Mouse (Mus musculus): Measurements from ENCODE around the gene Sdc4. TPM values are rescaled to one million over a fixed set of nuclear protein-coding genes. Genes with fewer than 3 reads are reported as not detected.
A peak's percentile ranks its signal among the peaks of the same experiment; 100 is the strongest.

The Sdc4 gene
- total RNA-seq, 2 experiments from 2014 or later: 19.7 to 22.4 TPM

DNA sequence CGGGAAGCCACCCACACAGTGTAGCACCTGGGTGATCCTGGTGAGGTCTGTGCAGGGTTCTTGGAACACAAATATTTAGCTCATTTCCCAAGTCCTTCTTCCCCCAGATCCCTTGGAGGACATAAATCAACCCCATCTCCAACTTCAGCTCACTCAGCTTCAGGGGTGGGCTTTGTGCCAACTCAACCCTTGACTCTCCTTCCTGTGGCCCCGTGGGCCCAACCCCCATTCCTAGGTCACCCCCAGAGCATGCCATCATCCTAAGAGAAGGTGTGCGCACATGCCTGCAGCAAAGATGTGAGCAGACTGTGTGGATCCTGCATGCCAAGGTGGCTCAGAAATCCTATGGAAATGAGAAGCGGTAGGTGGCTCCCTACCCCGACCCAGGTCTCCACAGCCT, 38.2 kb downstream of the Sdc4 start:
- intact Hi-C loops (cut with DNase I): no loop called here
- DNase-seq (ENCODE audit: low spot score): no peak

DNA sequence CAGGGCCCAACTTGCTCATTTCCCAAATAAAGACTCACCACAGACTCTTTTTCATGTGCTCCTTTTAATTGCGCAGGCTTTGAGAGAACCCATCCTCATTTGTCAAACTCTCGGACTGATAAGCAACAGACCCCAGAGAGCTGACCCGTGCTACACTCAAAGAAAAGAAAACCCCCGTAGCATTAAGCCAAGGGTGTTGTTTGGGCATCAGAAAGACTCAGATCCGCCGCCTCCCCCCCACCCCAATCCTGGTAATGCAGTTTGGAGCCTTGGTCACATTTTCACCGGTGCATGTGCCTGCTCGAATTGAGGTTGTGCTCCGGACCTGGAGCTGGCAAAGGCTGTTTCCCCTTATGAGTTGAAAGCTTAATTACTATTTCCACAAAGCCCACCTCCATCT, 38.6 kb downstream of the Sdc4 start, which contains the start of gene Matn4:
Gene Matn4 (minus strand): TSS at position 101 of the 400 bp plus-strand sequence.
- intact Hi-C loops (cut with DNase I): no loop called here
- DNase-seq (ENCODE audit: low spot score): no peak

DNA sequence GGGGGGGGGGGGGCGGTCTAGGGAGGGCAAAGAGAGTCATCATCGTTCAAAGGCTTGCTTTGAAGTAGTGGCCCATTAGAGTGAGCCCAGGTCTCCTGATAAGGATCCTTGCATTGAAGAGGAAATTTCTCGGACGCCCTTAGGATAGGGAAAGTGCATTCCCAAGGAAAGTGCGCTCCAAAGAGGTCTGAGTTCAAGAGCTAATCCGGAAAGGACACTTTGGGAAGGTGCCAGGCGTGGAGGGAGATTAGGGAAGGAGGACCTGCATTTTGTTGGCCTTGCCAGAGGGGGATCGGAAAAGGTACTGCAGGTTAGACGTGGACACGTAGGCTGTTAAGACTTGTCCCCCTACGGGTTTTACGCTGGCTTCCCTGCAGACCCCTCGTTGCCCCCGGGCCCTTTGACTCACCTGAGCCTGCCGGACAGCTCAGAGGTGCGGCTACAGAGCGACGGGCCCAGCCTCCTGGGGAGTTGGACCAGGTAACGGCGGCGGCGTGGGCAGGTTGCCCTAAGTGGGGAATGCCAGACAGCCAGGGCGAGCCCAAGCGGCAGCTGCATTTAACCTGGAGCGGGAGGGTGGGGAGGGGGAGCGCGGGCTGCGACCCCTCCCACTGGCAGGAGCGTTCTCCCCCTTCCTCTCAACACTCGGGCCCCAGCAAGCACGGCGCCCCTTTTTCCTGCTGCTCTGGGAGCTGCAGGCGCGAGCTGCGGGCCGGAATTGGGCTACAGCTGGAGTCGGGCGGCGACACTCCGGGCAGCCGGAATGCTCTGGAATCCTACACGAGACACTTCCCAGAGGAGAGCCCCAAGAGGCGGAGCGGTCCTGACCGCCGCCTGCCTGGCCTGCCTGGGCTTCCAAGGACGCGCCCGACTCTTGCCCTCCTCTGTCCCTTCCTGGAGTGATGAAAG, 39.4 kb downstream of the Sdc4 start:
- intact Hi-C loops (cut with DNase I): no loop called here
- DNase-seq (ENCODE audit: low spot score): peak; percentile 18

DNA sequence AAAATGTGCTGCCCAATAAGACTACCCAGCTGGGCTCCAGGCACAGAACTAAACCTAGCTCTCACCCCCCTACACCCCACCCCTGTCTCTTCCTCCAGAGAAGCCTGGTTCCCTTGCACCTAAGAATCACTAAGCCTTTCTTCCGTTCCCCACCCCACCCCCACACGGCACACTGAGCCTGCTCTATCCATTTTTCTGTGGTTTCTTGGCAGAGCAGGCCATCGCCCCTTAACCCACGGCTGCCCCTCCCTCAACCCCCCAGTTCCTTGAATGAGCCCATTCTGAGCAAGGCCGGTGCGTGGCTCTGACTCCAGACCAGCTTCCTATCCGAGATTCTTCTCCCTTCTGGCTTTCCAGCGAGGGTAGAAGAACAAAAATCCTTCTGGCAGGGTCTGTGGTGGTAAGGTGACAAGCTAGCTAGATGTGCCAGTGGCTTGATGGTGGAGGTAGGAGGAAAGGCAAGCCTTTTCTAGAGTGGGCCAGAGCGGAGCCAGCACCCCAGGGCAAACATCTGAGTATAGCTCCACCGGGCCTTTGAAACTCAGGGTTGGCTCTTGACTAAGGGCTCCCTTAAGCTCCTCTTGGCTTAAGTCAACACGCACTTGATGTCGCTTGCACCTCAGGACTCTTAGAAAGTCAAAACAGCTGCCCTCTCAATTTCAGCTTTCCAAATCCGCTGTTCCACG, 40.1 kb downstream of the Sdc4 start:
- intact Hi-C loops (cut with DNase I): no loop called here
- DNase-seq (ENCODE audit: low spot score): no peak

DNA sequence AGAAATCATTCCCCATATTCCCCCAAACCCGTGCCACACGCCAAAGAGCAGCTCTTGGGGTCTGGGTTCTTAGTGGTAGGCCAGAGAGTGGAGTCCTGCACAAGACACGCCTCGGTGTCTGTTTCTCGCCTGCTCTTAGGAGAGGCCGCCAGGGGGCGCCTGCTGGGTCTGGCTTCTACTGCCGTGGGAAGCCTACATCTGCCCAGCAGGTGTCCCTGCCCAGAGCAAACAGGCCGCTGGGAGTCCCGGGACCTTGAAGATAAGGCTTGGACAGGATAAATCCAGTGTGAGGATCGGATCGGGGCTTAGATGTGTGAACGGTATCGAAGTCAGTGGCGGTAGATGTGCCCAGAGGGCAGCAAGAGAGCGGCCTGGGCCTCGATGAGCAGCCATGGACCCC, 40.8 kb downstream of the Sdc4 start, which contains the start of gene Rbpjl:
Gene Rbpjl (plus strand): TSS at position 236 of the 400 bp plus-strand sequence.
- intact Hi-C loops (cut with DNase I): no loop called here
- DNase-seq (ENCODE audit: low spot score): no peak

DNA sequence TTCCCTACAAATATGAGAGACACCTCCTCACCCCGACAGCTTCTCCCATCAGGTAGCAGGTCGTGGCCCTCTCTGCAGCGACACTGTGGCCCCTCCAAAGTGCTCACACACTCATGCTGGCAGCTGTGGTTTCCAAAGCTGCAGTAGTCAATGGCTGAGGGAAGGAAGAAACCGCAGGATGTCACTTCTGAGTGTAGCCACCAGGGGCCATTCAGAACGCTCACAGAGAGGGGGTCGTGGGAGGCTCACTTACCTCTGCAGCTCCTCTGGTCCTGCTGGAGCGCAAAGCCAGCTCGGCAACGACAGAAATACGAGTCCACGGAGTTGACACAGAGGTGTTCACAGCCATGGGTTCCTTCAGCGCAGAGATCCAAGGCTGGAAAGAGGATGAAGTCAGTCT, 46.8 kb downstream of the Sdc4 start:
- no peak for DNase-seq (ENCODE audit: low spot score)
- intact Hi-C loops (cut with DNase I): no loop called here

DNA sequence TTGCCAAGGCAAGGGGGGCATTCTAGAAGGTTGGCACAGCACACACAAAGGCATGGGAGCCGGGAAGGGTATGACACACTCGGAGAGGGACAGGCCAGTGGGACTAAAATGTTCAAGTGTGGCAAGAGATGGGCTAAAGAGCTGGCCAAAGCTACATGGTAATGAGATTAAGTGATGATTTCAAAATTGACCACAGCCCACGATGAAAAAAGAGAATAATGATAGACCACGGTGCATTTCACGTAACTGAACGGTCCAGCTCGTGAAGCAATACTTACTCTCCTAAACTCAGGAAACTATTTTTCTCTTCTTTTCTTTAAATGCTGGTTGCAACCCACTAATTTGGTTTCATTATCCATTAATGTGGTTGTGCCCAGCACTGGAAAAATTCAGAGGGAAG, 47.6 kb downstream of the Sdc4 start:
- DNase-seq (ENCODE audit: low spot score): no peak
- intact Hi-C loops (cut with DNase I): no loop called here

DNA sequence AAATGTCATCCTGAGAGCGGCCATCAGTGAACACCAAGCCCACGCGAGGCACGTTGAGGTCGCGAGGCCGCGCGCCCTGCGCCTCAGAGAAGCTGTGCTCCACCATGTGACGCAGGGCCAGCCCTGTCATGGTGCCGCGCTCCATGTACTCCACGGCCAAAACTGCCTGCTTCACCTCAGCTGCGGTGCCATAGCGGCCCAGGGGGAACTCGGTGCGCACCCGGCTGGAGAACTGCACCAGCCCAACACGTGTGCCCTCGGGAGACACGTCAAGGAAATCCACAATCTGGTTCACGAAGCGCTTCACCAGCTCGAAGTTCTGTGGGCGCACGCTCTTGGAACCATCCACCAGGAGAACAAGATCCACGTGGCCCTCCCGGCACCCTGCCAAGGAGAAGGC, 50.6 kb downstream of the Sdc4 start:
- DNase-seq (ENCODE audit: low spot score): no peak
- intact Hi-C loops (cut with DNase I): no loop called here

DNA sequence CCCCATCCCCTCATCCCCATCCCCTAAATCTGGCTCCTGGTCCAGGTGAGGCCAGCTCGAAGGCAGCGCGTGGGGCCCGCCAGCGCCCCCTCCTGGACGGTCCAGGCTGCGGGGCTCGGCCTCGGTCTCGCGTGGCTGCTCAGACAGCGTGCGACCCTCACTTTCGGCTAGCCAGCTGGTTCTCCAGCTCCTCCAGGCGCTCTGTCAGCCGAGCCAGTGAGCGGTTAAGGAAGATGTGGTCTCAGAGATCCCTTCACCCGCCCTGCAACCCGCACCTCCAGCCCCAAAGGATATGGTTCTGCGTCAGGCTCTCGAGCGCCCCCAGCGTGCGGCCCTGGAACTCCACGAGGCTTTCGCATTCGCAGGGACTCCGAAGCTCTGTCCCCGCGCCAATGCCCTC, 54.2 kb downstream of the Sdc4 start:
- intact Hi-C loops (cut with DNase I): loop anchor here (5.0 kb wide), 1 partner anchor 287 kb away; no protein-coding TSS in a partner anchor
- DNase-seq (ENCODE audit: low spot score): peak; percentile 37

DNA sequence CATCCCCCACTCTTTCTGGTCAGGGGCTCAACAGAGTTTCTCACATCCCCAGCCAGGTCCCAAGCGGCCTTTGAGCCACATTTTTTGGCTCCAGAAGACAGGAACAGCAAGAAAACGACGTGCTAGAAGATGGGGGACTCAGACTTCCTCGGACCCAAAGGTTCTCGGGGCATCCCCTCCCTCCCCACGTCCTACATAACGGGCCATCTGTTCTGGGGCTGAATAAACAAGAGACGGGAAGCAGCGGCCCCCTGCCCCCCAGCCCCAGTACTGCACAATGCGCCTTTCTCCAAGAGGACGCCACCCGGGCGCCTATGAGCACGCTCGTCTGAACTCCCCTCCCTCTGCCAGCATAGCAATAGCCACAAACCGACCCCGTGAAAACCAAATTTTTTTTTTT, 54.7 kb downstream of the Sdc4 start, which contains the start of gene Slpi:
Gene Slpi (minus strand): TSS at position 76 of the 400 bp plus-strand sequence.
- no peak for DNase-seq (ENCODE audit: low spot score)
- intact Hi-C loops (cut with DNase I): loop anchor here (5.0 kb wide), 1 partner anchor 287 kb away; no protein-coding TSS in a partner anchor

DNA sequence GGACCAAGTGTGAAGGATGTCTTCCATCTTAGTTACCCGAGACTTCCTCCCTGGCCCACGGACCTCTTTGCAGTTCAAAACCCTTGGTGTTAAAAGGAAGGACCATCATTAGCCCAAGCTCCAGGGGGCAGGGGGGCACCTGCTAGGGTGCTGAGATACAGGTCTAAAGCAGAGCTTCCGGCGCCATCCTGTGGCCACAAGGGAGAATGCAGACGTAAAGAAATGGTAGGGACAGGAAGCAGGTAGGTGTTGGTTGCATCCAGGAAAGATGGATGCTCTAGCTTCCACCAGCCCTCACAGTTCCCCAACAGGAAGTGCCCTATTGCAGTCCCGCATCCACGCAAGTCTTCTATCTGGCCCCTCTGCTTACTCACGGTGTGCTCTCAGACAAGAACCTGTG, 56.7 kb downstream of the Sdc4 start:
- no peak for DNase-seq (ENCODE audit: low spot score)
- intact Hi-C loops (cut with DNase I): loop anchor here (5.0 kb wide), 1 partner anchor 285 kb away; no protein-coding TSS in a partner anchor

DNA sequence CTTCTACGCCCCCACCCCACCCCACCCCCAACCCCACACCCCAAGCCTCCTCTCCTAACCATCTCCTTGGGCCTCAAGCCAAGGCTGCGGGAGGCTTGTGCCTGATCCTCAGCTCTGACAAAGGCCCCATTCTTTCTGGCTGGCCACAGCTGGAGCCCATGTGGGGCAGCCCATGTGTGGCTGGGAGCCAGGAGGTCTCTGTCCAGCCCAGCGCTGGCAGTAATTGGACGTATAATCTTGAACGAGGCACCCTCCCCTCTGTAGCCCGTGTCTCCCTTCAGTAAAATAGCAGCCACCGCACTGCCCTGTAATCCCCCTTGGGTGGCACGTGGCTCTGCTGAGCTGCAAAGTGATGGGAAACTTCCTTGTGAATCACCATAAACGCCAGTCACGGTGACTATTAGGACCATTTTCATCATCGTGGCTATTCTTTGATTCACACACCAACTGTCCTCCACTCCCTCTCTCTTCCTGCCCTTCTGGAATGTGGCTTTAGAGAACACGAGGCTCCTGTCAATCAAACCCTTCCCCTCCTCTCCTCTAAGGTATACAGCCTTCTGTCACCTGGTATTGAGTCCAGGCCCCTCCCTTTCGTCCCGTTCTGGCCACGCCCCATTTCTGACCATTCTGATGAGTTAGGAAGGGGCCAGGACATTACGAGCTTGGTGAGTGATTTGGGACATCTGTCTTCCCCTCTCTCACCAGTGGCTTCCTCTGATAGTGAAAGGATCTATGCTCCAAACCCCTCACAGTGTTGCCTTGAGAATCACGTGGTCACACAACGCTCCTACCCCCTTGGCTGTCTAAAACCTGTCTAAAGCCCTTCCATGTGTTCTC, 57.5 kb downstream of the Sdc4 start:
- no peak for DNase-seq (ENCODE audit: low spot score)
- intact Hi-C loops (cut with DNase I): loop anchor here (5.0 kb wide), 1 partner anchor 284 kb away; no protein-coding TSS in a partner anchor

DNA sequence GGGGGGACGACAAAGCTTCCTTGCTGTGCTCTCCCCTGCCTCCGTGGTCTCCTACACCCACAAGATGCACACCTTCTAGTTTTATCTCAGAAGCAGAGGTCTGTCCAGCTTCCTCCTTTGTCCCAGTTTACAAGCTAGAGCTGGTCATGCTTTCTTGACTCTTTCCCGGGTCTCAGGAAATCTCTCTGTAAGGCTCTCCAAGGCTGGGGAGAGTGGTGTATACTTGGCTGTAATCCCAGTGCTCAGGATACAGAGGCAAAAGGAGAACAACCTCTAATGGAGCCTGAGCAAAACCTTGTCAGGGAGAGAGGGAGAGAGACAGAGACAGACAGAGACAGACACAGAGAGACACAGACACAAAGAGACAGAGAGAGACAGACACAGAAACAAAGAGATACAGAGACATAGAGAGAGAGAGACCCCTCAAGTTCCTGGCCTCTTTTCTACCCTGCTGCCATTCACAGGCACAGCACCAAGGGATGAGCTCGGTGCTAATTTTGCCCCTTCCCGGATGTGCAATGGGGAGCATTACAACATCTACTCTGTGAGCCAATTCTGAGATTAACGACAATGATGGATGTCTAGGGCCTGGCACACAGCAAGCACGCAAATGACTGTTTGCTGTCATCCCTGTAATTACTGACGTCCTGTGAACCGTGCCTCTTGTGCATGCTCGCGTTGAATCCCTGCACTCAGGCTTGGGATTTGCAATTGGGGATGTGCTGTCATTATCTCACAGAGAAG, 59.9 kb downstream of the Sdc4 start:
- DNase-seq (ENCODE audit: low spot score): no peak
- intact Hi-C loops (cut with DNase I): no loop called here

DNA sequence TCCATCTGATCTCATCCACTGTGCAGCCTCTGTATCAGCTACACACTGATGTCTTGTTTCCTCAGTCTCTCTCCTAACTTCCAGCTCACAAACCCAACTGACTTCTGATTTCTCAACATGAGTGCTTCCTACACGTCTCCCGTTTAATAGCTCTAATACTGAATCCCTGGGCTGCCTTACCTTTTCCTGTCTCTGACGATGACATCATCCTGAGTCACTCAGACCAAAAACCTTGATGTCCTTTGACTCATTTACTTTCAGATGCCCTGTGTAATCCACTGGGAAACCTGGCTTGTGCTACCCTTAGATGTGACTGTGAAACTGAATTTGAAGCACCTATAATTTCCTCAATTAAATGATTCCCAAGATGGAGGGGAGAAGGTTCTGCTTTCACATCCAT, 60.7 kb downstream of the Sdc4 start:
- intact Hi-C loops (cut with DNase I): no loop called here
- DNase-seq (ENCODE audit: low spot score): no peak

DNA sequence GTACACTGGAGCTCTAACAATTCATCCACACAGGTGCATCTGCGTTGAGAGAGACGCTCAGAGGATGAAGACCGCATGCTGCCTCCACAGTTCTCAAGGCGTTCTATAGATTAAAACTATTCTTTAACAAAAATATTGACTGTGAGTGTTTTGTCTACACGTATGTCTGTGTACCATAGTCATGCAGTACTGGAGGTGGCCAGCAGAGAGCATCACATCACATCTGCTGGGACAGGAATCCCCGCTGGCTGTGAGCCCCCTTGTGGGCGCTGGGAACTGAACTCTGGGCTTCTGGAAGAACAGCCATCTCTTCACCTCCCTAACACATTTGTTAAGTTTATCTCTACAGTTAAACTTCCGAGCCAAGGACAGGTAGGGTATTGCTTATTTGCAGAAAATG, 62.0 kb downstream of the Sdc4 start:
- intact Hi-C loops (cut with DNase I): no loop called here
- DNase-seq (ENCODE audit: low spot score): no peak

DNA sequence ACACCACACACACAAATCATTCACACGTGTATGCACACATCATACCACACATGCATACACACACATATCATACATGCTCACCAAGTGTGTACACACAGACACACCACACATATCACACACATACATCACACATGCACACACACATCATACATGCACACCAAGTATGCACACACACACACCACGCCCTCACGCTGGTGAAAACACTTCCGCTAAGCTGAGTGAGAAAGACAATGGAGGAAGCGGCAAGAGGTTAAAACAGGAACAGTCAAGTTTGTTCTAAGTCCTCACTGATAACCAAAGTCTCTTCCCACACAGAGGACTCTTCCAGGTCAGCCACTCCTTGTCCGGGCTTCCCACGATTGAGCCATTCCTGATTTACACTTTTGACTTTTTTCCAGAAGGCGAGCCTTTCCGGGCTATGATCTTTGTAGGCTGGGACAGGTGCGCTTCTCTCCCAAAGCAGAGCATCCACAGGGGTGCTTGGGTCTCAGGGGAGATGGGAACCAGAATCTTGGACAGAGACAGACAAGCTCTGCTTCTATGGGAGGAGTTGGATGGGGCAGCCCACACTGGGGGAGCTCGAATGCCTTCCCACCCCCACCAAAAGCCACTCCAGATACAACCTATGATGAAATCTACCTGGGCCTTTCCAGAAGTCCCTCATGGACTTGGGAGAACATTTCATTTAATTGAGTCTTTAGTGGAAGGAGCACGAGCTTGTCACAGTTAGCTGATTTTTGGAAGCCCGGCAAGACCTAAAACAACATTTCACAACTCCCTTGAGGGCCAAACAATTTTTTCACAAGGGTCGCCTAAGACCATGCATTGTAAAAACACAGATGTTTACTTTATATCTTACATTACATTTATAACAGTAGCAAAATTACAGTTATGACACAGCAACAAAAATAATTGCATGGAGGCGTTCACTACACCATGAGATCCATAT, 65.9 kb downstream of the Sdc4 start:
- intact Hi-C loops (cut with DNase I): no loop called here
- DNase-seq (ENCODE audit: low spot score): no peak
